Mouse (Mus musculus) urinary bladder, postnatal 4 days (tissue): ENCODE results near the gene Arfip2.
A peak's percentile ranks its signal among the peaks of the same experiment; 100 is the strongest.

ENCODE experiments used
- DNase-seq, 2 experiments: peaks; one replicate each; pipeline ENCODE4 v3.0.0; 2021 to 2022; ENCODE audit warnings: low spot score in 2 of 2

The Arfip2 gene

DNA sequence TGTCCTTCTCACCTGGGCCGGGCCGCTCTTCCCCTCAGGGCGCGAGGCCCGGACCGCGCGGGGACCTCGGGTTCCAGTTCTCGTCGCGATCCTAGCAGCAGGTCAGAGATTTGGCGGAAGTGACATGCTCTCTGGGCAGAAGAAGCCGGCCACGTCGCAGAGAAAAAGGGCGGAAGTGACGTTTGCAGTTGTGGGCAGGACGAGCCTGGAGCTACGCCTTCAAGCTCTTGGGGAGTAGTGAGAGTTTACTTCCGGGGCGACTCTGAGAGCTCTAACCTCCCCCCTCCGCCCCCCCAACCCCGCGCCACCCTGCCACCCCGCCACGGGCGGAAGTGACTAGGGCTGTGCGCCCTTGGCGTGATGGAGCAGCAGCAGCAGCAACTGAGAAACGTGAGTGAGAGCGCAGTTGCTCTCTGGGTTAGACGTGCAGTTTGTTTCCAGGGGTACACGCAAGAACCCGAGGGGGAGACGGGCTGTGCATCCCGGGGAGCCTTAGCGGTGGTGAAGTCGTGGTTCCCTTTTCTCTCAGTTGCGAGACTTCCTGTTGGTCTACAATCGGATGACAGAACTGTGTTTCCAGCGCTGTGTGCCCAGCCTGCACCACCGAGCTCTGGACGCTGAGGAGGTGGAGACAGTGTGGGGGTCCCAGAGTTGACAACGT lies at the start of gene Arfip2, which contains the start of gene Gm45799:
Gene Arfip2 (minus strand): TSS at position 184 of the 661 bp plus-strand sequence.
Gene Gm45799 (plus strand): TSS at position 320 of the 661 bp plus-strand sequence.
- DNase-seq, result peak; percentile 95 to 97

DNA sequence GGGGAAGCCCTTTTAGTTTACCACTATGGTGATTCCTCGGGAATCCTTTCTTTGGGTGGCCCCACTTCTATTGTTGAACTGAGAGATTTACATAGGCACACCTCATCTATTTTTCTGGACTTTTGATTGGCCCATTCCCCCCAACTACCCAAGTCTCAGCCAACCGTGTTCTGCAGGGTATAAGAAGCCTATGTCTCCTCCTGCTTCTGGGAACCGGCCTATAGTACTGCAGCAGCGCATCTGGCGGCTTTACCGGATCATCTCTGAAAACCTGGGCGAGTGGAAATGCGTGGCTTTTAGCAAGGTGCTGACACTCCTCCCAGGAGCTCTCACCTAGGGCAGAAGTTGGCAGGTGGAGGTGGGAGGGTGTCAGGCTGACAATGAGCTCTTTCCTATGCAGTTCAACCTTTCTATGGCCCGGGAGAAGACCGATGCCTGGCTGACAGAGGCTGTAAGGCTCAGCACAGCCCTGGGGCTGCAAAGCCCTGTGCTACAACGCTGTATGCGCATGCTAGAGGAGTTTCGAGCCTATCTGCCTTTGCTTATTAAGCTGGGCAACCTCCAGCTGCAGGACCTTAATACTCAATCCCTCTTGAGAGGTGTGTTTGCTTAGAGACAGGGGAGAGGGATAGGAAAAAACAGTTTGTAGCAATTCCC lies 45.5 kb upstream of the Arfip2 start:
- DNase-seq, result no peak

DNA sequence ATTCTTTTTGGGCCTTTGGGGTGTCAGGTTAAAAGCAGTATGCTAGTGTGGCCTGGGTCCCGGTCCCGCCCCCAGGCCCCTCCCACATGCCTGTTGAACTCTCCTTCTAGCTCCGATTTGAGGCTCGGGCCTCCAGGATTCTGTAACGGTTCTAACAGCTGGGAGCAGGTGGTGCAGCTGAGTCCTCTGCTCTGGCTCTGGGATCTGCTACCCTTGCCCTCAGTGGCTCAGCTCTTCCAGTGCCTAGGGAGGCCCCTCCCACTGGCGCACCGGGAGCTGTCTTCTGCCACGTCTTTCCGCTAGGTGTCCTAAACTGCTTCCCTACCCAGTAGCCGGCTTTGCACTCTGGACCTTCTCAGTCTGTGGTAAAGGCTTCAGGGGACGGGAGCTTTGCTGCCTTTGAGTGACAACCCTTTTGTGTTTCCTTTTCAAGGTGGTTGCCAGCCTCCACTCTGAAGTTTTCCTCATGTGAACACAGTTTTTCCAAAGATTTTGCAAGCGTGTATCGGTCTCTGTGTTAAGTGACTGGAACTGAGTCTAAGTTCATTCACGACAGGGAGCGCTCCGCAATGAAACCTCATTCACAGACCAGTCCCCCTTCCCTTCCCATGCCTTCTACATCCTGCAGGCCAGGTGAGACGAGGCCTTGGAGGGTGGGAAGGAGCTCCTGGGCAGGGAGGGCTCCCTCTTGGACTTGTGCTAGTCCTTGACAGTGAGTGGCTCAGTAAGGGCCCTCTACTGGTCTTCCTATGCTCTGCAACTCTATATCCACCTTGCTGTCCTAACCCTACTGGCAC lies 10.6 kb upstream of the Arfip2 start, which contains the start of gene Dnhd1:
Gene Dnhd1 (plus strand): TSS at position 189 of the 797 bp plus-strand sequence.
- peak; percentile 72 to 74 for DNase-seq

DNA sequence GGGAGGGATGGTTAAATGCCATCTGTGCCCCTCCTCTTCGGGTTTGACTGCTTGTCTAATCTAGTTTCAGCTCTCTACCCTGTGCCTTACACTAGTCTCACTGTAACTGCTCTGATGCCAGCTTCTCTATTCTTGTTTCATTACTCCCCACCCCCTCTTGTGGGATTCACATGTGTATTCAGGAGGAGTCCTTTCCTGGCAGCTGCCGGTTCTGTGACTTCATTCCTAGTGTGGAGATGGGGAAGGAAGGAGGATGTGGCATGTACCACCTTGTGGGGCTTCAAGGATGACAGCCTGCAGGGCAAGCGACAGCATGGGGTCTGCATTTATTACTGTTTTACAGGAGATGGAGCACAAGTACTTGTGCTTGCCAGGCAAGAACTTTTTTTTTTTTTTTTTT lies 1.7 kb upstream of the Arfip2 start:
- DNase-seq, result no peak

GRCm38 (mm10) chr7:105640894-105641255 lies 659 bp upstream of the Arfip2 start:
- no peak for DNase-seq

GRCm38 (mm10) chr7:105639756-105640155 lies 460 bp downstream of the Arfip2 start, which contains the start of gene Timm10b:
Timm10b (plus strand) TSS chr7:105640056.
- no peak for DNase-seq

DNA sequence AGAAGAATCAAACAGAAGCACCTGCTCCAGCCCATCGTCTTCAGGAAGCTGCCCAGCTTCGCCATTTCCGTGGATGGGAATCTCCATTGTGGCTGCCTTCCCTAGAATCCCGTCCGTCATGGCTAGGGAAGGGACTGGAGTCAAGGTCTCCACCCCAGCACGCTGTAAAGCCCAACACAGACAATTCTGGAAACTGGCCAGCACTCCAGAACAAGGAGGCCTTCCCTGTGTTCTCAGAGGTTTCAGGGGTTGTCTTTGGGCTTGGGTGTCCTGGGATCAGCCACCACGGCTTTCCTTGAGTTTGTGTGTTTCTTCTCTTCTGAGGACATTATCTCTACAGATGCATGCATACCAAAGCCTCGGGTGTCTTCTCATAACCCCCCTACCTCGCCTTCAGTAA lies 912 bp downstream of the Arfip2 start:
- no peak for DNase-seq

- DNase-seq, result no peak
Measured at GRCm38 (mm10) chr7:105638776-105639175, 1.4 kb downstream of the Arfip2 start.

GRCm38 (mm10) chr7:105635726-105636125 lies 4.5 kb downstream of the Arfip2 start:
- DNase-seq, result no peak

DNA sequence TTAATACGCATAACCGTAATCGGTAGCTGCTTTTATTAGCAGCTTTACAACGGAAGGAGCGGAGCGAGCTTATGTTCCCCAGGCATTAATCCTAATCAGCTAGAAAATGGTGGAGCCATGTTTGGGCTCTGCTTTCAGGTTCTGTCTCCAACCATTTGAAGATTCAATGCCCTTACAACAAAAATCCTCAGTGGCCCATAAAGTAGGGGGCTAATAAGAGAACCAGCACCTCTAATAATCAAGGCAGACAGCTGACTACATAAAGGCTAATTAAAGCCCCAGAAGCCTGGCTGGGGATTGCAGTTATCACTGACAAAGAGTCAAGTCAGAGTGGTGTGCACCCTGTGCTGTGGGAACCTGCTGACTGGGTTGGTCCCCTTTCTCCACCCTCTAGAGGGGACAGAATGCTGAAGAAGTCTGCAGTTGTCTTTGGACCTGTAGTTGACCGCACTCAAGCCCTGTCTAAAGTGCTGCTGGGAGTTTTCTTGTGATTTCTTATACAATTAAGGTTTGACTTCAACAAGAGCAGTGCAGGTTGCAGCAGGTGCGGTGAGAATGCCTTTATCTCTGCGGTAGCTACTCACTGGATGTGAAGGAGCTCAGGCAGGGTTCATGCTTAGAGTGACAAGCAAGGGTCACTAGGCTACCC lies 5.8 kb downstream of the Arfip2 start:
- DNase-seq, result no peak

DNA sequence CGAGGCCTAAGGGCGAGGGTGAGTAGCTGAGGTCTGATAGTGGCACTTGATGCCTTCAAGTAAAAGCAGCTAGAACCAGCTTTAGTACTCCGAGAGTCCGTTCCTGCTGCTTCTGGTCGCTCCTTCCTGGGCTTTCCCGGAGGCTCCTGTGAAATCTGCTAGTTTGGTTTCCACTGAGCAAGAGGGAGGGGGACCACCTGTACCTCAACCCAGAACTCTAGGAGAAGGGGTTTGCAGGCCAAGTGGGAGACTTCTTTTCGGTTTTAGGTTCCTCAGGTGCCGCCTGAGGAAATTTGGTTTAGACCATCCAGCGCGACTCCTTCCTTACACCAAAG lies 6.4 kb downstream of the Arfip2 start:
- no peak for DNase-seq

- DNase-seq, result peak; percentile 89 to 94
Measured at GRCm38 (mm10) chr7:105633127-105633800, 7.0 kb downstream of the Arfip2 start, which contains the start of gene Trim3. Trim3 (minus strand) TSS chr7:105633571.

DNA sequence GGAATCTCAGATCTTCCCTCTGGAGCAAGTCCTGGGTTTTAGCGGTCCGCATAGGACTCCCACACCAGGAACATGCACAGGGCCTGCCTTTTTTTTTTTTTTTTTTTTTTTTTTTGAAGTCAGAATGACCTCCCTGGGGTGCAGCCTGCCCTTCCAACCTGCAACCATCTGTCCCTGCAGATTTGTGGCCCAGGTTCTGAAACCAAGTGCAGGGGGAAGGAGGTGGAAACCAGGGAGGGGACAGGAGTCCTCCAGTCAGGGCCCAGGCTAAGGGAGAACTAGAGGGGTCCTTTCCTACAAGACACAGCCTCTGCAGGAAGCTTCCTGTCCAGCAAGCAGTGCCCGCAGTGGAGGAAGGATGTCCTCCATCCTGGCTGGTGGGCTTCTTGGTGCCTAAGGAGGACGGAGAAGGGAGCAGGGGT lies 7.7 kb downstream of the Arfip2 start:
- no peak for DNase-seq

DNA sequence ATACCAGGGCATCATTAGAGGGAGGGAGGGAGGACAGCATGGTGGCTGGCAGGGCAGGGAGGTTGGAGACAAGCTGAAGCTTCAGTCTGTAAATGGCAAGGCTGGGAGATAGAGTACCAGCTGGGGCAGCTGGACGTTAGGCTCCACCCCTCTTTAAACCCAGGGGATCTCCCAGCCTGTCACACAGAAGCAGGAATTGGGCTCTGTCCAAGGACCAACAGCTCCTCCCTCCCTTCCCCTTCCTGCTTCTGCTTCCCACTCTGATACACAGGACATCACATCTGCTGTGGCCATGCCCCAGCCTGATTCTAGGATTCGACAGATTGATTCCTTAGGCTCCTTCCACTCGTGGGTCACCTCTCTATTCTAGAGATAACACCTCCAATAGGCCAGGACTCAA lies 11.6 kb downstream of the Arfip2 start:
- no peak for DNase-seq

GRCm38 (mm10) chr7:105625397-105625796 lies 14.8 kb downstream of the Arfip2 start:
- DNase-seq, result no peak

DNA sequence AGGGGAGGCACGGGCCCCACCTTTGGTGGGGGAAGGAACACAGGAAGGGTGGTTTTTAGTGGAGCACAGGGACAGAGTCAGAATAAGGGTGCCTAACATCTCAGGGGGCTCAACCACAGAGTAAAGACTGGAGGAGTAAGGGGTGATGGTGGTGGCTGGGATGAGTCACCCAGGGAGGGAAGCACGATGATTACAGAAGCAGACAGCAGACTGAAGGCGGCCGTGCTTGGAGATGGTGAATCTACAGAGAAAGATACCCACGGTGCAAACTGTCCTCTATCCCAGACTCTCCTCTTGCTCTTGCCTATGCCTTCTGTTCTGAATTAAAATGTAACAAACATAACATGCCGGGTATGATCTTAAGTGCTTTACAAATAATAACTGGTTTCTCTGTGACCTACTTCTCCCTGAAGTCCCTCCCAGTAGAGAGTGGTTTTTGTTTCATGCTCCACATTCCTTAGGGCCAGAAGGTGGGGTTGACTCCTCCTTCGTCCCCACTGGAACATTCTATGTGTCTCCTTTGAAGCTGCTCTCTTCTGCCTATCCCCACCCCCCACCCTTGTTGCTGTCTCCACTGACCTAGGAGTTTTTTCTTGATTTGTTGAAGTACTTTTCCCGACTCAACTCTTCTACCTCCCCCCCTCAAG lies 18.4 kb downstream of the Arfip2 start:
- DNase-seq, result no peak

- no peak for DNase-seq
Measured at GRCm38 (mm10) chr7:105621053-105621452, 19.2 kb downstream of the Arfip2 start.

DNA sequence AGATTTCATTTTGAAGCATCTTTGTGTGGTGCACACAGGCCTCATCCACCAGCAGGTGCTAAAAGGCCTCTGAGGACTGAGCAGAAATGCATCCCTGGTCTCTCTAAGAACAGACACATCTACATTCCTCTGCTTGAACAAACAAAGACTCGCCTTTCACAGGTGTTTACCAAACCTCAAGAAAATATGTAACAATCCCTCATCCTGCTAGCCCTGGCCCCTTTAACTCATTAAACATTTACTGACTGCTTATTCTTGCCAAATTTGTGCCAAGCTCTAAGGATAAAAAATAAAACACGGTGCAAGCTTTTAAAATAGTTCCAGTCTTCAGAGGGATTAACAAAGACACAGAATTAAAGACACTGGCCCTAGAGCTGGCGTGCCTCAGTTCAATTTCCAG lies 20.5 kb downstream of the Arfip2 start:
- no peak for DNase-seq

DNA sequence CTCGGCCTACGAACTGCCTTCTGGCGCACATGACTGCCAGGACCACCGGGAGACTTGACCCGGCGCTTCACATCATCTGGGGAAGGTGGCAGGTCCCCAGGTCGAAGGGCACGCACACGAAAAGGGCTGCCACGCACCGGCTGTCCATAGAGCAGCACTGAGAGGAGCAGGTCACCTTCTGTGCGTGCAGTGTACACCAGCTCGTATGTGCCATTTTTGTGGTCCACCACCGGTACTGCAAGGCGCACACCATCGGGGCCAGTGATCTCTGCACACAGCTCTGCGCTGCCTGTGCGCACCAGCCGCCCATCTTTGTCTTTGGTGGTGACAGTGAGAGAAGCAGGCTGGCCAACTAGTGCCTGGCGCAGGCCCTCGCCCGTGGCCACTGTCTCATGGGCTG lies 22.4 kb downstream of the Arfip2 start:
- no peak for DNase-seq

- no peak for DNase-seq
Measured at GRCm38 (mm10) chr7:105616561-105616960, 23.7 kb downstream of the Arfip2 start.

DNA sequence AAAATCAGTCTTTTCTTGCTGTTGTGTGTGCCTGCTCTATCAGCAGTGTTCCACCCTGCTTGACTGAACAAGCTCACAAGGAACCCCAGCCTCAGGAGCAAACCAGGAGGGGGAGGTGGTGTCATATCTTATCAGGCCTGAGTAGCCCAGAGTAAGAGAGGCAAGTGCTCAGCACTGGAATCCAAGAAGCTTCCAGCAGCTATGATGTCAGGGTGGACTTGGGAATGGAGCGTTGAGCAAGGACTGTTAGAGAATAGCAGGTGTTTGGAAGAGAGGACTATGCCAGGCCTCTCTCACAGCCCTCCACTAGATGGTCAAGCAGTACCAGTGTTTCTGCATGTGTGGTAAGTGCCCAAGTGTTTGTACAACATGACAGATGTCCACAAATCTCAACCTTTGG lies 24.5 kb downstream of the Arfip2 start:
- no peak for DNase-seq
